Mouse (Mus musculus) midbrain, embryonic 11.5 days (tissue): ENCODE measurements around the gene Klhl3. TPM values are rescaled to one million over a fixed set of nuclear protein-coding genes. Genes with fewer than 3 reads are reported as not detected.
A peak's percentile ranks its signal among the peaks of the same experiment; 100 is the strongest.

Source experiments
- ATAC-seq: fragments of 200-750 bp; cut with Nextera tagmentation; 2 replicates; pipeline ENCODE4 v1.8.0; 2017; ENCODE audit warnings: moderate TSS enrichment, moderate library complexity; ENCODE audit not compliant: low FRiP score
- DNase-seq: peaks from one replicate; pipeline ENCODE4 v3.0.0; 2015; ENCODE audit warnings: low spot score; ENCODE audit errors: missing footprints
- H3K27ac ChIP-seq: fragments of 300-500 bp; sonication (generic); 2 replicates; pipeline ENCODE4 v1.5.1; 2014; ENCODE audit warnings: low read depth, low read length
- H3K27me3 ChIP-seq: fragments of 300-500 bp; sonication (generic); 2 replicates; pipeline ENCODE4 v1.6.1; 2014; ENCODE audit warnings: mild to moderate bottlenecking, low read length, moderate library complexity, mixed read lengths; ENCODE audit not compliant: control insufficient read depth, insufficient read depth
- H3K36me3 ChIP-seq: fragments of 300-500 bp; sonication (generic); 2 replicates; pipeline ENCODE4 v1.6.1; 2014; ENCODE audit warnings: mild to moderate bottlenecking, low read length, moderate library complexity, mixed read lengths; ENCODE audit not compliant: control insufficient read depth, insufficient read depth
- H3K4me1 ChIP-seq: fragments of 300-500 bp; sonication (generic); 2 replicates; pipeline ENCODE4 v1.6.1; 2014; ENCODE audit warnings: low read length; ENCODE audit not compliant: control insufficient read depth, insufficient read depth
- H3K4me2 ChIP-seq: fragments of 300-500 bp; sonication (generic); 2 replicates; pipeline ENCODE4 v1.6.1; 2014; ENCODE audit warnings: mild to moderate bottlenecking, moderate library complexity
- H3K4me3 ChIP-seq: fragments of 300-500 bp; sonication (generic); 2 replicates; pipeline ENCODE4 v1.5.1; 2014; ENCODE audit warnings: low read depth, low read length
- H3K9ac ChIP-seq: fragments of 300-500 bp; sonication (generic); 2 replicates; pipeline ENCODE4 v1.6.1; 2014; ENCODE audit warnings: low read length
- H3K9me3 ChIP-seq: fragments of 300-500 bp; sonication (generic); 2 replicates; pipeline ENCODE4 v1.6.1; 2016; ENCODE audit warnings: low read length; ENCODE audit not compliant: control insufficient read depth
- WGBS: fragments of 180-500 bp; shearing (Covaris S2); extraction: QIAGEN DNeasy Blood & Tissue Kit; methylation state at CpG from one replicate; pipeline ENCODE4 v1.1.7; 2014; 5-methylcytosine and 5-hydroxymethylcytosine counted together
- polyA plus RNA-seq: library from polyadenylated mRNA; unstranded; fragments of >200 nt; fragmentation: Nextera tagmentation; extraction: Ambion mirVana; gene quantifications from 2 replicates; pipeline ENCODE4 v1.2.1, GENCODE M21; 2014

Klhl3 gene
- polyA plus RNA-seq, 1 experiment from 2014 or later: 2.6 TPM

GRCm38 (mm10) chr13:58127766-58128361 is 14.5 kb upstream of the Klhl3 start:
- Histone ChIP-seq H3K9ac (peak overlapping the region; percentile 100), H3K4me1 (peaks cover 21% of the 10 kb centered on the region), H3K9me3 (no peaks in the 10 kb centered on the region), H3K27ac (peak overlapping the region; percentile 99), H3K36me3 (no peaks in the 10 kb centered on the region), H3K27me3 (no peaks in the 10 kb centered on the region), H3K4me3 (peak overlapping the region; percentile 99), H3K4me2 (peak overlapping the region; percentile 71)
- under 1% methylated on average over 77 of the region's 81 CpGs for WGBS
- DNase-seq: peak; percentile 96
- peak; percentile 39 for ATAC-seq

- H3K9me3 ChIP-seq: no peaks in the 10 kb centered on the region
- under 1% methylated on average over 54 of the region's 92 CpGs for WGBS
- ATAC-seq (no peak), DNase-seq (peak; percentile 89)
- no peaks in the 10 kb centered on the region for H3K36me3 ChIP-seq
- no peaks in the 10 kb centered on the region for H3K27me3 ChIP-seq
- H3K27ac ChIP-seq: peak overlapping the region; percentile 99
- peak overlapping the region; percentile 71 for H3K4me2 ChIP-seq
- peak overlapping the region; percentile 100 for H3K9ac ChIP-seq
- peaks cover 21% of the 10 kb centered on the region for H3K4me1 ChIP-seq
- peak overlapping the region; percentile 99 for H3K4me3 ChIP-seq
Measured at GRCm38 (mm10) chr13:58126862-58127765, 13.7 kb upstream of the Klhl3 start.

DNA sequence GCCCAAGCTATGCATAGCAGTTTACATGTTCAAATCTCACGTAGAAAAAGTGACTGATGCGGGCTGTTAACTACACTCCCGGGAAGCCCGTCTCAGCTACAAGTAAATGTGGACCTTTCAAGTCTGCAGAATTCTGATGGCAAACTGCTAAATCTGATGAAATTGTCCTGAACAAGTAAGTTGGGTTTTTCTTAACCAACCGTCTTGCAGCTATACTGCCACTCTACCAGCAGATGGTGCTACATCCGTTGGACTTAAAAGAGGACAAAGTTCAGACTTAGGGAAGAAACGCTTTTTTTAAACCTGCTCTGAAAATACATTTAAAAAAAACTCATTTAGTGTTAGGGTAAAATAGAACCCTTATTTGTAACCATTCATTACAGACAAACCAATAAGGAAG is 12.7 kb upstream of the Klhl3 start:
- H3K27me3 ChIP-seq: no peaks in the 10 kb centered on the region
- peak overlapping the region; percentile 71 for H3K4me2 ChIP-seq
- H3K9ac ChIP-seq: peak overlapping the region; percentile 45
- H3K9me3 ChIP-seq: no peaks in the 10 kb centered on the region
- DNase-seq (peak; percentile 94), ATAC-seq (no peak)
- 37% methylated on average over 7 of the region's 7 CpGs for WGBS
- peak overlapping the region; percentile 32 for H3K4me3 ChIP-seq
- no peaks in the 10 kb centered on the region for H3K36me3 ChIP-seq
- H3K27ac ChIP-seq: no peak overlapping the region
- peaks cover 21% of the 10 kb centered on the region for H3K4me1 ChIP-seq

- WGBS: 78% methylated on average over 2 of the region's 2 CpGs
- H3K4me1 ChIP-seq: peaks cover 20% of the 10 kb centered on the region
- H3K4me2 ChIP-seq: peak overlapping the region; percentile 15; the same call in 1 of the 2 replicates
- no peaks in the 10 kb centered on the region for H3K36me3 ChIP-seq
- no peaks in the 10 kb centered on the region for H3K27me3 ChIP-seq
- DNase-seq (no peak), ATAC-seq (no peak)
- no peaks in the 10 kb centered on the region for H3K9me3 ChIP-seq
- no peak overlapping the region for H3K9ac ChIP-seq
- H3K4me3 ChIP-seq: no peak overlapping the region
- H3K27ac ChIP-seq: no peak overlapping the region
Measured at GRCm38 (mm10) chr13:58124989-58125388, 11.6 kb upstream of the Klhl3 start.

GRCm38 (mm10) chr13:58124278-58124677 is 10.9 kb upstream of the Klhl3 start:
- peaks cover 14% of the 10 kb centered on the region for H3K4me1 ChIP-seq
- H3K4me2 ChIP-seq: no peak overlapping the region
- 88% methylated on average over 3 of the region's 3 CpGs for WGBS
- DNase-seq (no peak), ATAC-seq (no peak)
- H3K27me3 ChIP-seq: no peaks in the 10 kb centered on the region
- H3K9me3 ChIP-seq: no peaks in the 10 kb centered on the region
- H3K36me3 ChIP-seq: no peaks in the 10 kb centered on the region
- H3K27ac ChIP-seq: no peak overlapping the region
- no peak overlapping the region for H3K4me3 ChIP-seq
- no peak overlapping the region for H3K9ac ChIP-seq

GRCm38 (mm10) chr13:58123381-58123780 is 10.0 kb upstream of the Klhl3 start:
- Histone ChIP-seq H3K27ac (no peak overlapping the region), H3K9me3 (no peaks in the 10 kb centered on the region), H3K36me3 (no peaks in the 10 kb centered on the region), H3K27me3 (no peaks in the 10 kb centered on the region), H3K4me1 (peaks cover 14% of the 10 kb centered on the region), H3K4me3 (no peak overlapping the region), H3K4me2 (no peak overlapping the region), H3K9ac (no peak overlapping the region)
- ATAC-seq (no peak), DNase-seq (no peak)
- WGBS: 79% methylated on average over 8 of the region's 8 CpGs

- no peak overlapping the region for H3K27ac ChIP-seq
- no peaks in the 10 kb centered on the region for H3K27me3 ChIP-seq
- H3K9me3 ChIP-seq: no peaks in the 10 kb centered on the region
- no peak overlapping the region for H3K4me3 ChIP-seq
- no peak for ATAC-seq
- H3K4me1 ChIP-seq: peaks cover 14% of the 10 kb centered on the region
- H3K9ac ChIP-seq: no peak overlapping the region
- no peaks in the 10 kb centered on the region for H3K36me3 ChIP-seq
- H3K4me2 ChIP-seq: no peak overlapping the region
- DNase-seq: peak; percentile 76
- 77% methylated on average over 10 of the region's 10 CpGs for WGBS
Measured at GRCm38 (mm10) chr13:58122786-58123297, 9.4 kb upstream of the Klhl3 start.

GRCm38 (mm10) chr13:58117318-58118017 is 4.1 kb upstream of the Klhl3 start:
- Histone ChIP-seq H3K4me3 (no peak overlapping the region), H3K9ac (no peak overlapping the region), H3K27ac (no peak overlapping the region), H3K27me3 (no peaks in the 10 kb centered on the region), H3K4me2 (no peak overlapping the region), H3K9me3 (no peaks in the 10 kb centered on the region), H3K36me3 (no peaks in the 10 kb centered on the region), H3K4me1 (peaks cover 4% of the 10 kb centered on the region; the same call in 1 of the 2 replicates)
- WGBS: 70% methylated on average over 8 of the region's 8 CpGs
- DNase-seq (peak; percentile 82), ATAC-seq (no peak)
